Mouse (Mus musculus) heart, adult 8-10 months (tissue): Measurements from ENCODE around the gene Tex50. TPM values are rescaled to one million over a fixed set of nuclear protein-coding genes. Genes with fewer than 3 reads are reported as not detected.

ENCODE experiments used
- DNase-seq: peaks from one replicate; pipeline ENCODE4 v3.0.0; 2022; ENCODE audit warnings: low spot score
- total RNA-seq, 4 experiments: library from RNA; stranded (reverse); gene quantifications; 2 replicates each; pipeline ENCODE4 v1.2.4; 2022

The Tex50 gene
- total RNA-seq, 4 experiments from 2014 or later: not detected

DNA sequence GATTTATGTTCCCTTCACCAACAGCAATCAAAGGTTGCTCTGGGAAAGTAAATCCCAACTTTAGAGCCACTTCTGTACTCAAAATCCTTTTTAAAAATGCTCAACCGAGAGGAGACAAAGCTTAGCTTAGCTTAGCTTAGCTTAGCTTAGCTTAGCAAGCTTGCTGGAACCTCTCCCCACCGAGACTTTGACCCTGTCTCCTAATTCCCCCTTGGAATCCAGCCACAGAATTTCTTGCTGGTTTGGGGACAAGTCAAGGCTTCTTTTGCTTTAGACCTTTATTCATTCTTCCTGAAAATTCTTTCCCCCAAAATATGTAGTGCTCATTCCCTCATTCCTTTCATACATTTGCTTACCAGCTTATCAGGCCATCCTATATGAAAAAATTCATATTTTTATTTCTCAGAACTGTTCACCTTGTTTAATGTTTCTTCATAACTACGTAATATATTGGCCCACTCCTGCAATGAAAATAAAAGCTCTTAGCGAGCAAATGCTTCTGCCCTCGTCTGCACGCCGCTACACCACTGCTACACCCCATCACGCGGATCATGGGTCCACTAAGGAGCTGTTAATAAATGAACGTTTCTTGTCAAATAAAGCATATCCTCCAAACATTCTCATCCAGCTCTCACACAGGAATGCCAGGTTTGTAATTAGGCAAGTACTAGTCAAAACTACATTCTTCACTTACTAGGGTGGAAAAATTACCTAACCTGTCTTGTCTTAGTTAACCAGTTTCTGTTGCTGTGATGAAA, 36.3 kb downstream of the Tex50 start:
- no peak for DNase-seq

DNA sequence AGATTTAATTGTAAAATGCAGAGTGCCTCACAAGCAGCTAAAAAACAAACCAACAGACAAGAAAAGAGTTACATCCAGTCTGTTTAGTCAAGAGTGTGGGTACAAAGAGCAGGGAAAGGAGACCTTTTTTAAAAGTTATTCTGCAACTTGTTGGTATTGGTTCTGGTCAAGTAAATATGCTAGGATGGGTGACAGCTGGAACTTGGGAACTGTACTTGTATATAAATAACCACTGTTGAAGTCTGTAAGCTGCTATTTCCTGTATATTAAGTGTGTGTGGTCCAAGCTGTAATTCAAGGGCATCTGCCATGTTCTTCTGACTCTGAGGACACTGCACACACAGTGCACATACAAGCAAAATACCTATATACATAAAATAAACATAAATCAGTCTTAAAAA, 44.5 kb downstream of the Tex50 start:
- DNase-seq: no peak

DNA sequence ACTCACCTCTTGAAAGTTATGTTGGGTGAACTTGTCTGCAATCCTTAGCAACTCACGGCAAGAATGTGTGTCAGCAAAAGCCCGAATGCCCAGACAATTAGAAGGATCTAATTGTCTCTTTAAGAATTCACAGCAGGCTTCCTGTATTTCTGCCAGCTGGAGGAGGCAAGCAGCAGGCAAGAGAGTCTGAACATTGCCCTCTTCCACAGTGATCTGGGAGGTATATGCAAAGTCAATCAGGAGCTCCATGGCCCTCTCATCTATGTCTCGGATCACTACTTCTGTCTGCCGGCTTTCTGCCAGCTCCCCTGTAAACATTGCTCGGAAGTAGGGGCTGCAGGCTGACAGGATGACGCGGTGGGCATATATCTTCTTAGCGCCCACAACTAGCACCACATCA, 49.9 kb downstream of the Tex50 start:
- no peak for DNase-seq

Other genes with a start within 250 kb of the Tex50 start
- under 1 TPM in 3 of 4 experiments, not detected in 1; 0.17 to 0.44 (median 0.38) TPM for gene Serpinc1, start 180.7 kb downstream of the Tex50 start, total RNA-seq
- 10 to 100 TPM; 13.0 to 20.6 (median 15.3) TPM for gene Zbtb37, start 124.5 kb downstream of the Tex50 start, total RNA-seq
- 10 to 100 TPM; 24.5 to 33.5 (median 25.3) TPM for gene Dars2, start 88.7 kb downstream of the Tex50 start, total RNA-seq
- gene Cenpl, start 88.6 kb downstream of the Tex50 start, total RNA-seq: 1 to 10 TPM in 2 of 4 experiments, under 1 TPM in 2; 0.34 to 1.2 (median 0.95) TPM
- gene Klhl20, start 27.8 kb downstream of the Tex50 start, total RNA-seq: 10 to 100 TPM in 1 of 4 experiments, 1 to 10 TPM in 3; 7.8 to 10.2 (median 9.3) TPM
- 1 to 10 TPM; 3.0 to 8.4 (median 5.2) TPM for gene Ankrd45, start 16.6 kb downstream of the Tex50 start, total RNA-seq
- gene Prdx6, start 91.9 kb upstream of the Tex50 start, total RNA-seq: 100 to 1,000 TPM; 324 to 390 (median 370) TPM
- not detected for gene Tnfsf4, start 236.1 kb upstream of the Tex50 start, total RNA-seq